Mouse (Mus musculus) lung, postnatal 0 days (tissue): ENCODE results near the gene Hist3h2a.

Experiments used
- CTCF ChIP-seq: IDR thresholded peaks from 2 replicates; pipeline ENCODE4 v1.5.1; 2016; ENCODE audit warnings: antibody characterized with exemption, mild to moderate bottlenecking
- EP300 ChIP-seq: IDR thresholded peaks from 2 replicates; pipeline ENCODE4 v1.6.1; 2016; ENCODE audit warnings: antibody characterized with exemption, mild to moderate bottlenecking, control low read depth

DNA sequence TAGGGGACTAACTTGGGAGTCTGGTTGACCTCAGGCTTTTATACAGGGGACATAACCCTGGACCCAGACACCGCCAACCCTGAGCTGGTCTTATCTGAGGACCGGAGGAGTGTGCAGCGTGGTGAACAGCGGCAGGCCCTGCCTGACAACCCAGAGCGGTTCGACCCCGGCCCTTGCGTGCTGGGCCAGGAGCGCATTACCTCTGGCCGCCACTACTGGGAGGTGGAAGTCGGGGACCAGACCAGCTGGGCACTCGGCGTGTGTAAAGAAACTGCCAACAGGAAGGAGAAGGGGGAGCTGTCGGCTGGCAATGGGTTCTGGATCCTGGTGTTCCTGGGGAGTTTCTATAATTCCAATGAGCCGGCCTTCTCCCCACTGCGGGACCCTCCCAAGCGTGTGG is 35.7 kb downstream of the Hist3h2a start:
- TF ChIP-seq CTCF (no peak), EP300 (no peak)
